Mouse (Mus musculus): ENCODE measurements around the gene Usp3. TPM values are rescaled to one million over a fixed set of nuclear protein-coding genes. Genes with fewer than 3 reads are reported as not detected.

Usp3 gene
- polyA plus RNA-seq, 1 experiment, result 63.7 TPM

DNA sequence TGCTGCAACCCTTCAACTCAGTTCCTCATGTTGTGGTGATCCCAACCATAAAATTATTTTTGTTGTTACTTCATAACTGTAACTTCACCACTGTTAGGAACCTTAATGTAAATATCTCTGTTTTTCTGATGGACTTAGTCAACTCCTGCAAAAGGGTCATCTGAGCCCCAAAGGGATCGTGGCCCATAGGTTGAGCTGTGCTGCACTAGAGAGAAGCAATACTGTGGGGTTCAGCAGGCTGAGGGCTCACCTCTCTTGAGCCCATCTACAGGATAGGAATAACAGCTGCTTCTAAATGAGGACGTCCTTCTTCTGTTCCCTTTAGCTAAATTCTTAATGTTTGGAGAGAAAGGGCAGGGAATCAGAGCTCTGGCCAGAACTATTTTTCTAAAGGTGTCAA is 7.6 kb upstream of the Usp3 start:
- no peak for TF ChIP-seq POLR2A (IDR thresholded peaks at IDR 0.05; ENCODE audit: borderline replicate concordance, extremely low read depth, insufficient read depth, insufficient read length, poor library complexity, severe bottlenecking)
- TF ChIP-seq CTCF (IDR thresholded peaks at IDR 0.05; ENCODE audit: borderline replicate concordance, extremely low read depth, insufficient read depth, insufficient read length), result no peak
- DNase-seq (ENCODE audit: low read depth), result no peak

GRCm38 (mm10) chr9:66599577-66599976 is 6.6 kb upstream of the Usp3 start:
- TF ChIP-seq POLR2A (IDR thresholded peaks at IDR 0.05; ENCODE audit: borderline replicate concordance, extremely low read depth, insufficient read depth, insufficient read length, poor library complexity, severe bottlenecking) (no peak), CTCF (IDR thresholded peaks at IDR 0.05; ENCODE audit: borderline replicate concordance, extremely low read depth, insufficient read depth, insufficient read length) (no peak)
- no peak for DNase-seq (ENCODE audit: low read depth)

DNA sequence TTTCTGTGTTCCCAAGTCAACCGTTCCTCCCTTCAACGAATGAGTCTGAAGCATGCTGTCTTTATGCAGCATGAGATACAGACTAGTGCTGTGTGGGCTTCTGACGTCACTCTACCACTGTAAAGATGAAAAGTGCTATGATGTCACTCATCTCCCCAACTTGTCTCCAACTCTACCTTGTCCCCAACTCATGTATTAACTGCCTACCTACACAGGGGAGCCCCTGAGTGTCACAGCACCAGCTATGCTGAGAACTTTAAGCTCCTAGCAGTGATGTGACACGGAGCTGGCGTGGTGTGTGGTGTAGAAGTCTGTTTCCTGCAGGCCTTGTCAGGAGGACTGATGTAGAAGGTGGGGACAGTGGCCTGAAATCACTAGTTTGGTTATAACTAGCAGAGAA is 5.7 kb upstream of the Usp3 start:
- no peak for TF ChIP-seq POLR2A (IDR thresholded peaks at IDR 0.05; ENCODE audit: borderline replicate concordance, extremely low read depth, insufficient read depth, insufficient read length, poor library complexity, severe bottlenecking)
- TF ChIP-seq CTCF (IDR thresholded peaks at IDR 0.05; ENCODE audit: borderline replicate concordance, extremely low read depth, insufficient read depth, insufficient read length), result no peak
- DNase-seq (ENCODE audit: low read depth), result no peak

DNA sequence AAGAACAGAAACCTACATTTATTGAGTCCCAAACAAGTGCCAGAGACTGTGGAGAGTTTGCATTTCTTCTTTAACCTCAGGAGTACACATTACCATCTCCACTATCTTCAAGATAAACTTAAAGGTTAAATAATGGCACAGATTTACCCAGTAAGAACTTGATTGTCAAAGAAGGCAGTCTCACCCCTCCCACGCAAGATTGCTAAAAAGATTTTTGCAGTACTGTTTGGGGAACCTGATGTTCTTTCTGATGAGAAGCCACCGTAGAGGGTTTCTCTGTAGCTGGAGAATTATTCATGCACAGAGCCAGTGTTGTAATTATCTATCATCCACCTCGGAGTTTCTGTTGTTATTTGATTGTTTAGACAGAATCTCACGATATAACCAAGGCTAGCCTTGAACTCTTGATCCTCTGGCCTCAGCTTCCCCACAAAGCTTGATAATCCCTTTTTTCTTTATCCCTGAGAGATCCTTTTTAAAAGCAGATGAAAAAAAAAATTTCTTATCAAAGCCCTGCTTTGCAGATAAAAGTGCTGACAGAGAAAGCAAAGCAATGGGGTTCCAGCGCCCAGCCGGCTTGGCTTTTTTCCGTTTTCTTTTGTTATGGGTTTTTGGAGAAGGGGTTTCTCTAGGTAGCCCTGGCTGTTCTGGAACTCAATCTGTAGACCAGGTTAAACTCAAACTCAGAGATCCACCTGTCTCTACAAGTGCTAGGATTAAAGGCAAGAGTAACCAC is 4.7 kb upstream of the Usp3 start:
- TF ChIP-seq CTCF (IDR thresholded peaks at IDR 0.05; ENCODE audit: borderline replicate concordance, extremely low read depth, insufficient read depth, insufficient read length) (no peak), POLR2A (IDR thresholded peaks at IDR 0.05; ENCODE audit: borderline replicate concordance, extremely low read depth, insufficient read depth, insufficient read length, poor library complexity, severe bottlenecking) (no peak)

GRCm38 (mm10) chr9:66597076-66597475 is 4.1 kb upstream of the Usp3 start:
- DNase-seq (ENCODE audit: low read depth), result no peak
- TF ChIP-seq CTCF (IDR thresholded peaks at IDR 0.05; ENCODE audit: borderline replicate concordance, extremely low read depth, insufficient read depth, insufficient read length), result no peak
- no peak for TF ChIP-seq POLR2A (IDR thresholded peaks at IDR 0.05; ENCODE audit: borderline replicate concordance, extremely low read depth, insufficient read depth, insufficient read length, poor library complexity, severe bottlenecking)

More for the DNA sequence above, 4.7 kb upstream of the Usp3 start:
- DNase-seq (ENCODE audit: low read depth), result no peak

GRCm38 (mm10) chr9:66595722-66596675 is 3.1 kb upstream of the Usp3 start:
- no peak for DNase-seq (ENCODE audit: low read depth)
- TF ChIP-seq POLR2A (IDR thresholded peaks at IDR 0.05; ENCODE audit: borderline replicate concordance, extremely low read depth, insufficient read depth, insufficient read length, poor library complexity, severe bottlenecking), result no peak
- TF ChIP-seq CTCF (IDR thresholded peaks at IDR 0.05; ENCODE audit: borderline replicate concordance, extremely low read depth, insufficient read depth, insufficient read length), result no peak

GRCm38 (mm10) chr9:66594061-66594460 is 1.1 kb upstream of the Usp3 start:
- TF ChIP-seq CTCF (IDR thresholded peaks at IDR 0.05; ENCODE audit: borderline replicate concordance, extremely low read depth, insufficient read depth, insufficient read length), result no peak
- TF ChIP-seq POLR2A (IDR thresholded peaks at IDR 0.05; ENCODE audit: borderline replicate concordance, extremely low read depth, insufficient read depth, insufficient read length, poor library complexity, severe bottlenecking), result no peak

GRCm38 (mm10) chr9:66593613-66593969 is 649 bp upstream of the Usp3 start:
- no peak for TF ChIP-seq CTCF (IDR thresholded peaks at IDR 0.05; ENCODE audit: borderline replicate concordance, extremely low read depth, insufficient read depth, insufficient read length)
- peak; percentile 78 for DNase-seq (ENCODE audit: low read depth)

More at GRCm38 (mm10) chr9:66594061-66594460, 1.1 kb upstream of the Usp3 start:
- DNase-seq (ENCODE audit: low read depth), result no peak

- TF ChIP-seq POLR2A (IDR thresholded peaks at IDR 0.05; ENCODE audit: borderline replicate concordance, extremely low read depth, insufficient read depth, insufficient read length, poor library complexity, severe bottlenecking), result no peak; the same call in 1 of the 2 replicates
- TF ChIP-seq CTCF (IDR thresholded peaks at IDR 0.05; ENCODE audit: borderline replicate concordance, extremely low read depth, insufficient read depth, insufficient read length), result no peak
- peak; percentile 74 for DNase-seq (ENCODE audit: low read depth)
Measured at GRCm38 (mm10) chr9:66591851-66592645, 894 bp downstream of the Usp3 start.

- peak; percentile 40 for DNase-seq (ENCODE audit: low read depth)
Measured at GRCm38 (mm10) chr9:66590051-66590450, 2.9 kb downstream of the Usp3 start.

GRCm38 (mm10) chr9:66587016-66587415 is 5.9 kb downstream of the Usp3 start:
- no peak for DNase-seq (ENCODE audit: low read depth)
- TF ChIP-seq POLR2A (IDR thresholded peaks at IDR 0.05; ENCODE audit: borderline replicate concordance, extremely low read depth, insufficient read depth, insufficient read length, poor library complexity, severe bottlenecking) (no peak), CTCF (IDR thresholded peaks at IDR 0.05; ENCODE audit: borderline replicate concordance, extremely low read depth, insufficient read depth, insufficient read length) (no peak)

More at GRCm38 (mm10) chr9:66590051-66590450, 2.9 kb downstream of the Usp3 start:
- no peak for TF ChIP-seq POLR2A (IDR thresholded peaks at IDR 0.05; ENCODE audit: borderline replicate concordance, extremely low read depth, insufficient read depth, insufficient read length, poor library complexity, severe bottlenecking)
- TF ChIP-seq CTCF (IDR thresholded peaks at IDR 0.05; ENCODE audit: borderline replicate concordance, extremely low read depth, insufficient read depth, insufficient read length), result no peak
